Mouse (Mus musculus) olfactory bulb, adult 2 months (tissue): Measurements from ENCODE around the gene Lrp6. TPM values are rescaled to one million over a fixed set of nuclear protein-coding genes. Genes with fewer than 3 reads are reported as not detected.

ENCODE experiments used
- H3K27ac ChIP-seq: fragments of 200-500 bp; 2 replicates; pipeline ENCODE4 v1.5.1; 2012; ENCODE audit warnings: low read depth, low read length; ENCODE audit not compliant: insufficient read depth
- H3K4me1 ChIP-seq: fragments of 200-500 bp; 2 replicates; pipeline ENCODE4 v1.6.1; 2012; ENCODE audit warnings: low read length; ENCODE audit not compliant: control insufficient read depth, insufficient read depth
- H3K4me3 ChIP-seq: fragments of 200-500 bp; 2 replicates; pipeline ENCODE4 v1.5.1; 2012; ENCODE audit warnings: mild to moderate bottlenecking, low read depth, low read length, moderate library complexity; ENCODE audit not compliant: insufficient read depth
- CTCF ChIP-seq: fragments of 200-500 bp; IDR thresholded peaks from 2 replicates; pipeline ENCODE4 v1.5.1; 2012; ENCODE audit warnings: low read depth, mild to moderate bottlenecking, low read length, moderate library complexity; ENCODE audit not compliant: insufficient read depth
- POLR2A ChIP-seq: fragments of 200-500 bp; IDR thresholded peaks from 2 replicates; pipeline ENCODE4 v1.6.1; 2012; ENCODE audit warnings: mild to moderate bottlenecking, low read depth, low read length, moderate library complexity; ENCODE audit not compliant: insufficient read depth
- WGBS: fragments of 180-500 bp; shearing (Covaris S2); methylation state at CpG from one replicate; pipeline ENCODE4 v1.1.7; 2018; 5-methylcytosine and 5-hydroxymethylcytosine counted together
- polyA plus RNA-seq: library from polyadenylated mRNA; stranded (reverse); fragments of >200 nt; gene quantifications from 2 replicates; pipeline ENCODE4 v1.2.4, GENCODE M21; 2012; ENCODE audit warnings: low replicate concordance; ENCODE audit not compliant: missing spikeins, insufficient read depth, insufficient read length

Gene Lrp6
- polyA plus RNA-seq, 1 experiment = 154 TPM

DNA sequence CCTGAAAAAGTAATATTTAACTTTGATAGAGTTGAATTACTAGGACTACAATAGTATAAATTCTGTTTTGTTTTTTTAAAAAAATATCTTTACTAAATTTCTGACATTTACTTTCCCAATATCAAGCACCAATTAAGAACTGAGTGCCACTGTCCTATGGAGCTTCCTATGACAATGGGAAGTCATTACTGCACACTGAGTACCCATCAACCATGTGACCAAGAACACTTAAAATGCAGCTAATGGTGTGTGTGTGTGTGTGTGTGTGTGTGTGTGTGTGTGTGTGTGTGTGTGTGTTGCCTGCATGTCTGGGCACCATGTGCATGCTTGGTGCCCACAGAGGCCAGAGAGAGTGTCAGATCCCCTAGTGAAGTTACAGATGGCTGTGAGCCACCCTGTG is 23.2 kb downstream of the Lrp6 start:
- Histone ChIP-seq H3K27ac (no peak overlapping the region), H3K4me3 (no peak overlapping the region), H3K4me1 (peaks cover 12% of the 10 kb centered on the region)
- TF ChIP-seq POLR2A (no peak), CTCF (no peak)

GRCm38 (mm10) chr6:134542374-134542773 is 24.4 kb downstream of the Lrp6 start:
- WGBS = 88% methylated on average over 2 of the region's 2 CpGs
- Histone ChIP-seq H3K4me1 (peaks cover 9% of the 10 kb centered on the region), H3K27ac (no peak overlapping the region), H3K4me3 (no peak overlapping the region)
- TF ChIP-seq POLR2A (no peak), CTCF (no peak)

DNA sequence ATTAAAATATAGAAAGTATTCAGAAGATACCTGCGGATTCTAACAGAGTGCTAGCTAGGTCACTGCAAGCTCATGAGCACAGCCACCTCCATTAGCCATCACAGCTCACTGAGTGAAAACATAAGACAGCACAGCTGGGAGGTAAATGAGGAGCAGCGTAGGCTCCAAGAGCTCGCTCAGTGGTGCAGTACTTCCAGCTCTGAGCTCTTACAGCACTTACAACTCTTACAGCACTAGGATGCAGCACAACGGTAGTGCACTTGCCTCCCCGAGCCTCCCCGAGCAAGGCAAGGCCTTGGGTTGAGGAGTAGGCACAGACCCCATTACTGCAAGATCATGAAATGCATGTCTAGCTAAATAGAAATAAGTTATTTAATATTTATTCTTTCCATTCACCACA is 26.6 kb downstream of the Lrp6 start:
- Histone ChIP-seq H3K4me3 (no peak overlapping the region), H3K27ac (no peak overlapping the region), H3K4me1 (peaks cover 7% of the 10 kb centered on the region)
- WGBS = 66% methylated on average over 6 of the region's 6 CpGs
- TF ChIP-seq CTCF (no peak), POLR2A (no peak)

GRCm38 (mm10) chr6:134539459-134539858 is 27.3 kb downstream of the Lrp6 start:
- H3K4me3 ChIP-seq = no peak overlapping the region
- TF ChIP-seq CTCF (no peak), POLR2A (no peak)
- no peak overlapping the region for H3K27ac ChIP-seq
- 95% methylated on average over 3 of the region's 3 CpGs for WGBS
- peaks cover 11% of the 10 kb centered on the region for H3K4me1 ChIP-seq

- peaks cover 11% of the 10 kb centered on the region for H3K4me1 ChIP-seq
- no peak for TF ChIP-seq POLR2A
- no peak for TF ChIP-seq CTCF
- WGBS = 96% methylated on average over 4 of the region's 4 CpGs
- H3K27ac ChIP-seq = no peak overlapping the region
- no peak overlapping the region for H3K4me3 ChIP-seq
Measured at GRCm38 (mm10) chr6:134538805-134539204, 28.0 kb downstream of the Lrp6 start.

DNA sequence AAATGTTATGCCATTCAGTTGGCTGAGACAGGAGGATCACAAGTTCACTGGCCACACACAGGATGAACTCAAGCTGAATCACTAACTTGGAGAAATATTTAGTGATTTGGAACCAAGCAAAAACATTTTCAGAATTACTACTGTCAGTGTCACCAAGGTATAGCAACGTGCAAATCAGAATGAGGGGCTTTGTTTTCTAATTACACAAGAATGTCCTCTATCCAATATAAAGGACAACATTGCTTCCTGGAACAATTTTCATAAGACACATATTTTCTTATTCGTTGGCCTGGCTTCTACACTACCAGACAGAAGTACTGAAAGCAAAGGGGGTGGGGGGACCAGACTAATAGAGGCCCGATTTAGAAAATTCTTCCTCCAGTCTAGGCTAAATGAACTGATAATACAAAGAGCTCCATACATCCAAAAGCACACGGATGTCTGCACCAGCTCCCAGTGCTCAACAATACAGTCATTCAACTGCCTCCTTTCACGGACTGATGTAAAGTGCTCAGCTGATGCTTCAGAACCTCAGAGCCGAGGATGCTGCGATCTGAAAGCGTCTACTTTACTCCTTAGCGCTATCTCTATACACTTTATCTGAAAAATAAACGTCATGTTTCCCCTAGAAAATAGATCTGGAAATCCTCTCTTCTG is 29.2 kb downstream of the Lrp6 start:
- 48% methylated on average over 10 of the region's 10 CpGs for WGBS
- no peak overlapping the region for H3K27ac ChIP-seq
- no peak for TF ChIP-seq POLR2A
- no peak for TF ChIP-seq CTCF

DNA sequence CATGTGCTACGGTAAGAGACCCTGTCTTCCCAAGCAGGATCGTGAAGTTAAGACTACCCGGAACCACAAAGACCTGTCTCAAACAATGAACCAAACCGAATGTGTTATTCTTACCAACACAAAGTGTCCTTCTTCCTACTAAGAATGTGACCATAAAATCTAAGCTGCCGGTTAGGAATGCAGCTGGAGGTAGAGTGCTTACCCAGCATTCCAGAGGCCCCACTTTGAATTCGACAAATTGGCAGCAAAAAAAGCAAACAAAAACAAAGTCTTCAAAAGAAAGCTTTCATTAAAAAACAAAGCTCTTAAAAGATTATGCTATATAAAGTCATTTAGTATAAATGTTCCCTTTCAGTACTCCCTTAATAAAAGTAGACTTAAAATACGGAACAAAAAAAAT is 31.6 kb downstream of the Lrp6 start:
- peaks cover 8% of the 10 kb centered on the region for H3K4me1 ChIP-seq
- no peak for TF ChIP-seq CTCF
- no peak for TF ChIP-seq POLR2A
- no peak overlapping the region for H3K4me3 ChIP-seq
- no peak overlapping the region for H3K27ac ChIP-seq
- WGBS = 41% methylated on average over 7 of the region's 7 CpGs

More for the DNA sequence above, 29.2 kb downstream of the Lrp6 start:
- H3K4me1 ChIP-seq = peaks cover 9% of the 10 kb centered on the region
- H3K4me3 ChIP-seq = no peak overlapping the region

DNA sequence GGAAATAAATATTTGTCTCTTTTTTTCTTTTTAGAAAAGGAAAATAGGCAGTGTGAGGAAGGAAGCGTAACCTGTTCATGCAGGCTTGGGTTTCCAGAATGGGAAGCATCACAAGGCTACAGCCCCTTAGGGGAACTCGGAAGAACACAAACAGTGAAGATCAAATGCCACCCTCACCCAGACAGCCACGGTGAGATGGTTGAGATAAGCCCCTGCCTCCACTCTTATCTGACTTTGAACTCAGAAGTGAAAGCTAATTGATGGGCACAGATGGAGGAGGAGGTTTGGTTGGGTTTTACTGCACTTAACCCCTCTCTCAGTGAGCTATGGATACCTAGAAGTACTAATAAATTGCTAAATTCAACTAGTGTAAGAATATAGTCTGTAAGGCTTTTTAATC is 33.7 kb downstream of the Lrp6 start:
- H3K4me3 ChIP-seq = no peak overlapping the region
- H3K4me1 ChIP-seq = peaks cover 10% of the 10 kb centered on the region; the same call in 1 of the 2 replicates
- TF ChIP-seq POLR2A = no peak
- TF ChIP-seq CTCF = no peak
- H3K27ac ChIP-seq = no peak overlapping the region
- whole genome bisulfite sequencing = 80% methylated on average over 3 of the region's 3 CpGs

- 62% methylated on average over 1 of the region's 1 CpGs for WGBS
- H3K27ac ChIP-seq = no peak overlapping the region
- TF ChIP-seq POLR2A (no peak), CTCF (no peak)
- H3K4me1 ChIP-seq = peaks cover 16% of the 10 kb centered on the region
- no peak overlapping the region for H3K4me3 ChIP-seq
Measured at GRCm38 (mm10) chr6:134531950-134532349, 34.8 kb downstream of the Lrp6 start.

- Histone ChIP-seq H3K4me1 (peaks cover 10% of the 10 kb centered on the region), H3K4me3 (no peak overlapping the region), H3K27ac (no peak overlapping the region)
- WGBS = 88% methylated on average over 4 of the region's 4 CpGs
- TF ChIP-seq CTCF (no peak), POLR2A (no peak)
Measured at GRCm38 (mm10) chr6:134529340-134529739, 37.4 kb downstream of the Lrp6 start.
